Mouse (Mus musculus) kidney, adult 2 months (tissue): ENCODE results near the gene Ak7.

ENCODE experiments used
- CTCF ChIP-seq: fragments of 200-500 bp; conservative IDR thresholded peaks from 2 replicates; pipeline ENCODE4 v1.5.1; 2011; ENCODE audit warnings: low read depth, mild to moderate bottlenecking, control low read depth, low read length, moderate library complexity, mixed read lengths; ENCODE audit not compliant: insufficient read depth, insufficient read length
- POLR2A ChIP-seq: fragments of 200-500 bp; IDR thresholded peaks from one replicate; pipeline ENCODE4 v1.6.1; 2011; ENCODE audit warnings: low read depth, low read length, control low read depth

DNA sequence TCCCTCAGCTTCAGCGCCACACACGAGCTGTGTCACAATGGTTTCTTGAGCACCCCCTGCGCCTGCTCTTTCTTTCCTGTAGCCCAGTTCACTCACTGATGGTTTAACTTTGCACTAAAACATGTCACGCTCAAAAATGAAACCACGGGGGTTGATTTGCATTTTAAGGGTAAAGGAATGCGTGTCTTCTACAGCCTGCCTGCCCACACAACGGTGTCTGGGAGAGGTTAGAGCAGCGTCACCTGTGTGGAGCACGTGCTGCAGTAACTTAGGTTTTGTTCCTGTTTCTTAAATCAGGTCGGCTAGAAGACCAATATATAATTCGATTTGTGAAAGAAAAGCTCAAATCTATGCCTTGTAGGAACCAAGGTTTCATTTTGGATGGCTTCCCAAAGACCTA is 55.4 kb downstream of the Ak7 start:
- TF ChIP-seq CTCF: no peak
- TF ChIP-seq POLR2A: no peak
